Mouse (Mus musculus): ENCODE measurements around the gene Nbeal1. TPM values are rescaled to one million over a fixed set of nuclear protein-coding genes. Genes with fewer than 3 reads are reported as not detected.

Nbeal1 gene
- polyA plus RNA-seq, 1 experiment from 2014 or later = 6.0 TPM

DNA sequence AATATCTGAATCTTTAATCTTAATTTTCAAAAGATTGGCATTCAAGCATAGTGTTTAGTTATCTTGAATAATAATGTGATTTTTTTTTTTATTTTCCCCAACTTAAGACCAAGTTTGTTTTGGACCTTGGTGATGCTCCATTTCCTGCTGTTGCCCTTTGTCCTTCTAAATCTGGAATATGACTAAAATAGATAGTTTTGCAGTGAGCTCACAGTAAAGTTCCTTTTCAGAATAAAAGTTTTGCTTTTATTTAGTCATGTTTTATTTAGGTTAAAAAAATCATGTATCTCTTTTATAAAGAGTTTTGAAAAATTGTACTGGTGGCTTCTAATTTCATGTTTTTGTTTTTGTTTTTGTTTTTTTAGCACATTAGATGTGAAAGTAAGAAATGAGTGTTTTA lies 8.1 kb downstream of the Nbeal1 start:
- ATAC-seq (ENCODE audit: extremely low read depth, insufficient number of reproducible peaks, low FRiP score, low TSS enrichment) = no peak
- Histone ChIP-seq H3K27ac (replicated peaks) (no peak overlapping the region), H3K9ac (no peak overlapping the region), H3K27me3 (replicated peaks) (no peaks in the 10 kb centered on the region), H3K9me3 (no peaks in the 10 kb centered on the region), H3K4me1 (no peaks in the 10 kb centered on the region), H3K4me2 (no peak overlapping the region), H3K36me3 (peaks cover 17% of the 10 kb centered on the region), H3K4me3 (no peak overlapping the region)

DNA sequence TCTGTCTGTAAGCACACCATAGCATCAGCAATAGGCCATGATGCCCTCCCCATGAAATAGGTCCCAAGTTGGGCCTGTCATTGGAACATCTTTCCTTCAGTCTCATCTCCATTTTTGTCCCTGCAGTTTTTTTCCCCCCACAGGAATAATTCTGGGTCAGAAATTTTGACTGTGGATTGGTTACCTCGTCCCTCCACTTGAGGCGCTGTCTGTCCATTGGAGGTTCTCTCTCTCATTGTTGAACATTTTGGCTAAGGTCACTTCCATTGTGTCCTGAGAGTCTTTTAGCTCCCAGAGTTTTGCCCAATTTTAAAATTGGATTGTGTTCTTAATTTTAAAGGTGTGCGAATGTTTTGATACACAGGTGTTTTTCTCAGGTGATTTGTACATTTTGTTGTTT lies 16.4 kb downstream of the Nbeal1 start:
- Histone ChIP-seq H3K4me1 (no peaks in the 10 kb centered on the region), H3K4me2 (no peak overlapping the region), H3K4me3 (no peak overlapping the region), H3K27me3 (replicated peaks) (no peaks in the 10 kb centered on the region), H3K9ac (no peak overlapping the region), H3K36me3 (peaks cover 55% of the 10 kb centered on the region), H3K27ac (replicated peaks) (no peak overlapping the region), H3K9me3 (no peaks in the 10 kb centered on the region)
- ATAC-seq (ENCODE audit: extremely low read depth, insufficient number of reproducible peaks, low FRiP score, low TSS enrichment) = no peak
- 69% methylated on average over 3 of the region's 3 CpGs for WGBS

DNA sequence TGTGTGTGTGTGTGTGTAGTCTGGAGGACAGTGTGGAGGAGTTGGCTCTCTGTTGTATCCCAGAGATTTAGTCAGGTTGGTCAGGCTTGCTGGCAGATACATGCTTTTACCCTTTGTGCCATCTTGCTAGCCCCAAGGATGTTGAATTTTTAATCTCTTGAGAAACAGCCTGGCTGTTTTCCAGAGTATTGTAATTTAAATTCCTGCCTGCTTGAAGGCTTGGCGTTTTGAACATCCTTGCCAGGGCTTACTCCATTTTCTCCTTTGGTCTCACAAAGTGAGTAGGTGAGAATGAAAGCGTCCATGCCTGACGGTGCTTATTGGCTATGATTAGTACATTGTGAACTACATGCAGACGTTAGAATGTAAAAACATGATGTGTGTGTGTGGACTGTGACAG lies 18.6 kb downstream of the Nbeal1 start:
- WGBS = 64% methylated on average over 4 of the region's 4 CpGs

DNA sequence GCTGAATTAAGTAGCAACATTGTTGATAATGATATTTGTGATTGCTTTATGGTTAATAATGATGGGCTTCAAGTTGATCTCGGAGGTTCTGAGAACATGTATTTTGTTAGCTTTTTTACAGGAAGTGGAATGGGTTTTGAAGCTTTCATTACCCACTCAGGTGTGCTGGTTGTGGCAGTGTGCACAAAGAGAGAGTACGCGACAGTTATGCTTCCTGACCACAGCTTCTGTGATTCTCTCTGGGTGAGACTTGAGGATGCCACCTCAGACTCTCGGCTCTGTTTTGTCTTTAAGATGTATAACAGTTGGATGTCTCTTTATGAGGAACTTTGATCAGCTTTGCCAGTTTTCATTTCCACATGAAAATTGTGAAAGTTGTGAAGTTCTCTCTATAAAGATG lies 55.9 kb downstream of the Nbeal1 start:
- H3K4me1 ChIP-seq = no peaks in the 10 kb centered on the region
- no peak overlapping the region for H3K4me3 ChIP-seq
- no peak overlapping the region for H3K4me2 ChIP-seq
- no peaks in the 10 kb centered on the region for H3K9me3 ChIP-seq
- H3K36me3 ChIP-seq = peaks cover 68% of the 10 kb centered on the region
- H3K9ac ChIP-seq = no peak overlapping the region
- no peak for ATAC-seq (ENCODE audit: extremely low read depth, insufficient number of reproducible peaks, low FRiP score, low TSS enrichment)
- no peaks in the 10 kb centered on the region for H3K27me3 ChIP-seq (replicated peaks)
- H3K27ac ChIP-seq (replicated peaks) = no peak overlapping the region
- 90% methylated on average over 4 of the region's 4 CpGs for WGBS

More for the DNA sequence above, 18.6 kb downstream of the Nbeal1 start:
- Histone ChIP-seq H3K27ac (replicated peaks) (no peak overlapping the region), H3K36me3 (peaks cover 76% of the 10 kb centered on the region), H3K4me2 (no peak overlapping the region), H3K4me3 (no peak overlapping the region), H3K9ac (no peak overlapping the region), H3K4me1 (no peaks in the 10 kb centered on the region), H3K9me3 (no peaks in the 10 kb centered on the region), H3K27me3 (replicated peaks) (no peaks in the 10 kb centered on the region)
- ATAC-seq (ENCODE audit: extremely low read depth, insufficient number of reproducible peaks, low FRiP score, low TSS enrichment) = no peak

DNA sequence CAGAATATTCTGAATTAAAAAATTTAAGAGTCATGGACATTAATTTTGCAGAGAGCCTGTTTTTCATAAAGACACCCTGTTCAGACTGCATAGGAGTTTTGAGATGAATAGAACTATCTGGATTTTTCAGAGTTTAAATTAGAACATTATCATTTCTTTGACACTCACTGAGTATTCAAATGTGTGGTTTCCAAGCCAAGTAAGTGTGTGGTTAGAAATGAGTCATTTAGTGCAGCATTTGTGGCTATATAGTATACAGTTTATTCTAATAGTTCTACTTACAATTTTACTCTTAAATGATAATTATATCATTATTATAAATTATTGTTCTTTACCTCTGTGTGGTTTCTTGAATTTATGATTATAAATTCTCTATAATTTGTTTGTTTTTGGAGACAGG lies 60.0 kb downstream of the Nbeal1 start:
- peaks cover 70% of the 10 kb centered on the region for H3K36me3 ChIP-seq

DNA sequence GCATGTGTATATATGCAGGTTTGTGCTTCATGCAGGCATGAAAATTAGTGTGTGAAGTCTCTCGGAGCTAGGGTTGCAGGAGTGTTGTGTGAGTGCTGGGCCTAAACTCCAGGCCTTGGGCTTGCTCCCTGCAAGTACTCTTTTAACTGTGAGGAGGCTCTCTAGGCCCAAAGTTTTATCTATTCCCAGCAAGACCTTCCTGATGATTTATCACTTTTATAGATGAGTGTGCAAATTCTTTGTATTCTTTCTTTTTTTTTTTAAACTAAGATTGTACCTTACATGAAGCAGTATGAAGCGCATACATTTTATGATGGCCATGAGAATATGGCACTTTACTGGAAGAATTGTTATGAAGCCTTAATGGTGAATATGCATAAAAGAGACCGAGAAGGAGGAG lies 87.7 kb downstream of the Nbeal1 start:
- Histone ChIP-seq H3K4me1 (no peaks in the 10 kb centered on the region), H3K27me3 (replicated peaks) (no peaks in the 10 kb centered on the region), H3K9me3 (no peaks in the 10 kb centered on the region), H3K9ac (no peak overlapping the region), H3K4me2 (no peak overlapping the region), H3K4me3 (no peak overlapping the region), H3K27ac (replicated peaks) (no peak overlapping the region), H3K36me3 (peaks cover 67% of the 10 kb centered on the region)
- WGBS = 89% methylated on average over 3 of the region's 3 CpGs
- ATAC-seq (ENCODE audit: extremely low read depth, insufficient number of reproducible peaks, low FRiP score, low TSS enrichment) = no peak

More for the DNA sequence above, 60.0 kb downstream of the Nbeal1 start:
- no peak overlapping the region for H3K4me2 ChIP-seq
- H3K9me3 ChIP-seq = no peaks in the 10 kb centered on the region
- no peak overlapping the region for H3K9ac ChIP-seq
- no peaks in the 10 kb centered on the region for H3K27me3 ChIP-seq (replicated peaks)
- H3K4me1 ChIP-seq = no peaks in the 10 kb centered on the region
- ATAC-seq (ENCODE audit: extremely low read depth, insufficient number of reproducible peaks, low FRiP score, low TSS enrichment) = no peak
- H3K27ac ChIP-seq (replicated peaks) = no peak overlapping the region
- H3K4me3 ChIP-seq = no peak overlapping the region

DNA sequence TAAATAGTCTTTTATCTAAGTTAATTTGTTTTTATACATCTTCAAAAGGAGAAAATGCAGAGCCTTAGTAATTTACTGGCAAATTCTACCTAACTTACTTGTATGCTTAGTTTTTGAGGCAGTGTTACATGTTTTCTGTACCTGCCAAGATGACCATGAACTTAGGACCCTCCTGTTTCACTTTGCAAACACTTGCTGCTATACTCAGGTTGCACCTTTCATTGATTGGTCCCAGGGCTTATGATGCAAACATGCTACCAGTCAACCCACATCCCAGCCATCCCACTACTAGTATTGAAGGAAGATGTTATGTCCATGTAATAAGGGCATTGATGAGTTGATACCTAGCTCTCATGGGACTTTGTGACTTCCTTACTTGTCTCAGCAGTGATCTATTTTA lies 88.9 kb downstream of the Nbeal1 start:
- ATAC-seq (ENCODE audit: extremely low read depth, insufficient number of reproducible peaks, low FRiP score, low TSS enrichment) = no peak
- no peak overlapping the region for H3K9ac ChIP-seq

DNA sequence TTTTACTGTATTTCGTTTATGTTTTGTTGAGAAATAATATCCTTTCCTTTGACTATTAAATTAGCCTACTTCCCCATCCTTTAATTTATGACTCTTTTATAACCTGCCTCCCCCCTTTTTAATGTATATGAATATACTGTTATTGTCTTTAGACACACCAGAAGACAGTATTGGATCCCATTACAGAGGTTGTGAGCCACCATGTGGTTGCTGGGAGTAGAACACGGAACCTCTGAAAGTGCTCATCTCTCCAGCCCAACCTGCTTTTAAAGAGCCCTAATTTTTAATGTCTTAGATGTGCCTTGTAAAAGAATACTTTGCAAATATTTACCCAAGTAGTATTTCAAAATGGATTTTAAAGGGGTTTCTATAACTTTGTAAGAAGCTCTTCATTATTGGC lies 92.1 kb downstream of the Nbeal1 start:
- H3K4me1 ChIP-seq = no peaks in the 10 kb centered on the region
- no peak overlapping the region for H3K27ac ChIP-seq (replicated peaks)
- no peak overlapping the region for H3K9ac ChIP-seq
- WGBS = 66% methylated on average over 2 of the region's 2 CpGs
- no peak overlapping the region for H3K4me3 ChIP-seq
- peaks cover 57% of the 10 kb centered on the region for H3K36me3 ChIP-seq
- ATAC-seq (ENCODE audit: extremely low read depth, insufficient number of reproducible peaks, low FRiP score, low TSS enrichment) = no peak
- H3K9me3 ChIP-seq = no peaks in the 10 kb centered on the region
- no peak overlapping the region for H3K4me2 ChIP-seq
- H3K27me3 ChIP-seq (replicated peaks) = no peaks in the 10 kb centered on the region

More for the DNA sequence above, 88.9 kb downstream of the Nbeal1 start:
- H3K4me3 ChIP-seq = no peak overlapping the region
- H3K9me3 ChIP-seq = no peaks in the 10 kb centered on the region
- no peaks in the 10 kb centered on the region for H3K27me3 ChIP-seq (replicated peaks)
- H3K36me3 ChIP-seq = peaks cover 60% of the 10 kb centered on the region
- no peak overlapping the region for H3K27ac ChIP-seq (replicated peaks)
- H3K4me2 ChIP-seq = no peak overlapping the region
- no peaks in the 10 kb centered on the region for H3K4me1 ChIP-seq

DNA sequence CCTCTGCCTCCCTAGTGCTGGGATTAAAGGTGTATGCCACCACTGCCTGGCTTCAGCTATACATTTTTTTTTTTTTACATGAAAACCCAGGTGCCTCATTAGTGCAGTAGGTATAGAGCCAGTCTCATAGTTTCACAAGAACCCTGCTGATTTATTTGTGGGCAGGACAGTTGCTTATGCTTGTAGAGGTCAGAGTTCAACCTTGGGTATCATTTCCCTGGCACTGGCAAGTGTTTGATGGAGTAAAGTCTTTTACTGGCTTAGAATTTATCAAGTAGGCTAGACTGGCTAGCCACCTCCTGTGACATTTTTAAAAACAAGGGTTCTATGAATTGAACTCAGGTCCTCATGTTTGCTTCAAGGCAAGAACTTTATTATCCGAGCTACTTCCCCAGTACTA lies 113.5 kb downstream of the Nbeal1 start:
- H3K9me3 ChIP-seq = no peaks in the 10 kb centered on the region
- no peak overlapping the region for H3K9ac ChIP-seq
- no peak overlapping the region for H3K4me2 ChIP-seq
- WGBS = 79% methylated on average over 1 of the region's 1 CpGs
- H3K27ac ChIP-seq (replicated peaks) = no peak overlapping the region
- H3K27me3 ChIP-seq (replicated peaks) = no peaks in the 10 kb centered on the region
- no peaks in the 10 kb centered on the region for H3K4me1 ChIP-seq
- H3K4me3 ChIP-seq = no peak overlapping the region
- peaks cover 78% of the 10 kb centered on the region for H3K36me3 ChIP-seq
- ATAC-seq (ENCODE audit: extremely low read depth, insufficient number of reproducible peaks, low FRiP score, low TSS enrichment) = no peak

DNA sequence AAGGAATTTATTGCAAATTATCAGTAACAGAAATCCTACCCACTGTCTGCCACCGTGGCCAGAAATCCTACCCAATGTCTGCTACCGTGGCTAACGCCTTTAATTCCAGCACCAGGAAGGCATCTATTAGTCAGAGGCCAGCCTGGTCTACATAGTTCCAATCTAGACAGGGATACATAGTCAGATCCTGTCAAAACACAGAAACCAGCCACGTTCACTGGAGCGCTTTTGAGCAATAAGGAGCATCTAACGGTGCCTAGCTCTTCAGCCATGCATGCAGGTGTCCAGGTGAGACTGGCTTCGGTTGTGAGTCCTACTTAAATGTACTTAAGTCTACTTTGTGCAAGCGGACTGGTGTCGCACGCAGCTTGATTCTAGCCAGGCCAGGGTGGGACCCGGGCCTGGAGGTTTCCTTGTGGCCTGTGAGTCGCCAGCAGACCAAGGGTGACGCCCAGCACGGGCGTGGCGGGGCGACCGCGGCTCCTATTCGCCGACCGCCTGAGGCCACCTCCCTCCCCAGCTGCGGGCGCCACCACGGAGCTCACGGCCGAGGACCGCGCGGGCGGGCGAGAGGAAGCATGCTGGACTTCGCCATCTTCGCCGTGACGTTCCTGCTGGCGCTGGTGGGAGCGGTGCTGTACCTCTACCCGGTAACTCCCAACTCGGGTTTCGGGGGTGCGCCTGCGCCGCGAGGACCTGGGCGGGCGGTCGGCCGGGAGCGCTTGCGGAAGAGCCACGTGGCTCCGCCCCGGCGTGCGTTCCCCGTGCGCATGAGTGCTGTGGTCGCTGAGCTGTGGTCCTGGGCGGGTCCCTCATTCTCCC lies 162.6 kb downstream of the Nbeal1 start, which contains the start of gene Cyp20a1:
Gene Cyp20a1 (plus strand): TSS at position 516 of the 822 bp plus-strand sequence.
- Histone ChIP-seq H3K27me3 (replicated peaks) (no peaks in the 10 kb centered on the region), H3K9ac (peak within 1 kb of the TSS; percentile 85), H3K4me1 (peaks cover 30% of the 10 kb centered on the region), H3K9me3 (peaks cover 6% of the 10 kb centered on the region), H3K36me3 (peaks cover 9% of the 10 kb centered on the region), H3K4me2 (peak within 1 kb of the TSS; percentile 80), H3K4me3 (peak within 1 kb of the TSS; percentile 69), H3K27ac (replicated peaks) (peak within 1 kb of the TSS; percentile 92)
- 1% methylated on average over 60 of the region's 60 CpGs for WGBS
- peak; percentile 90 for ATAC-seq (ENCODE audit: extremely low read depth, insufficient number of reproducible peaks, low FRiP score, low TSS enrichment)

DNA sequence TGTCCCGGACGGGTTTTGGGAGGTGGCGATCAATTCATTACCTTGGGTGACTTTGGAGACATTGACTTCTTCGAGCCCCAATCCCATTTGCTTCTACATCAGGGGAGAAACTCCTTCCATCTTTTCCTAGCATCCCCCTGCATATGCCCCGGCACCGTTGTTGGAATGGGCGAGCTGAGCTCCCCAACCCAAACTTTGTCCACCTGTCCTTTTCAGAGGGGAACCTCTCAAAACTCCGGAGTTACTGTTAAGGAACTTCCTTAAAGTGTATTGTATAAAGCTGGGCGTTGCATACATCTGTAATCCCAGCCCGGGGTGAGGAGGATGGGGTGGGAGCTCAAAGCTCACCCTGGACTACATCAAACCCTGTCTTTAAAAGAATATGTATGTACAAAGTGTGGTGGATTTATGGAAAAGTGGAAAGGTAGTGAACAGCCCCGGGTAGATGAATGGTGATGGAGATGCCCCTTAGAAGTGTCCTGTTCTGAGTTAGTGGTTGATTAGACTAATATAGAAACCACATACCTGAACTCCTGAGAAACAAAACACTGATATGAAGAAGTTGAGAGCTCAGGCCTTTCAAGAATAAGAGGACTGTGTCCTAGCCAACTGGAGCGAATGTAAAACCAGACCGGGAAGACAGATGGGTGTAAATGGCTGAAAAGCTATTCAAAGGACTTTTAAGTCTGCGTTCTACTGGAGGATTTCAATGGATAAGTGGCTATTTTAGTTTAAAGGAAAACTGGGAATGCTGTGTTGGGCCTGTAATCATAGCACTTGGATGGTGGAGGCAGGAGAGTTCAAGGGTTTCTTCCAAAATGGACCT lies 163.4 kb downstream of the Nbeal1 start:
- peak overlapping the region; percentile 92 for H3K27ac ChIP-seq (replicated peaks)
- no peaks in the 10 kb centered on the region for H3K27me3 ChIP-seq (replicated peaks)
- no peak for ATAC-seq (ENCODE audit: extremely low read depth, insufficient number of reproducible peaks, low FRiP score, low TSS enrichment)
- peaks cover 5% of the 10 kb centered on the region for H3K36me3 ChIP-seq
- peak overlapping the region; percentile 85 for H3K9ac ChIP-seq
- peaks cover 30% of the 10 kb centered on the region for H3K4me1 ChIP-seq
- H3K4me3 ChIP-seq = peak overlapping the region; percentile 69
- WGBS = 11% methylated on average over 14 of the region's 14 CpGs
- peak overlapping the region; percentile 80 for H3K4me2 ChIP-seq
- peaks cover 9% of the 10 kb centered on the region for H3K9me3 ChIP-seq
